Mouse (Mus musculus) forebrain, embryonic 10.5 days (tissue): ENCODE data around the gene Npepps. TPM values are rescaled to one million over a fixed set of nuclear protein-coding genes. Genes with fewer than 3 reads are reported as not detected.

Source experiments
- DNase-seq: peaks from one replicate; pipeline ENCODE4 v3.0.0-alpha.2; 2017; ENCODE audit warnings: low spot score; ENCODE audit errors: extremely low spot score
- H3K27ac ChIP-seq: fragments of 300-500 bp; sonication (generic); 2 replicates; pipeline ENCODE4 v1.5.1; 2016; ENCODE audit warnings: mild to moderate bottlenecking
- H3K27me3 ChIP-seq: fragments of 300-500 bp; sonication (generic); 2 replicates; pipeline ENCODE4 v1.6.1; 2016; ENCODE audit warnings: mild to moderate bottlenecking; ENCODE audit not compliant: poor library complexity, severe bottlenecking
- H3K36me3 ChIP-seq: fragments of 300-500 bp; sonication (generic); replicated peaks from 2 replicates; pipeline ENCODE4 v1.6.1; 2016; ENCODE audit warnings: mild to moderate bottlenecking, moderate library complexity
- H3K4me1 ChIP-seq: fragments of 300-500 bp; sonication (generic); 2 replicates; pipeline ENCODE4 v1.6.1; 2016
- H3K4me3 ChIP-seq: fragments of 300-500 bp; sonication (generic); 2 replicates; pipeline ENCODE4 v1.5.1; 2016; ENCODE audit warnings: mild to moderate bottlenecking, moderate library complexity
- H3K9me3 ChIP-seq: fragments of 300-500 bp; sonication (generic); 2 replicates; pipeline ENCODE4 v1.6.1; 2016; ENCODE audit warnings: mild to moderate bottlenecking, moderate library complexity
- WGBS: fragments of 180-500 bp; shearing (Covaris S2); methylation state at CpG from one replicate; pipeline ENCODE4 v1.1.7; 2016; 5-methylcytosine and 5-hydroxymethylcytosine counted together
- polyA plus RNA-seq: library from polyadenylated mRNA; unstranded; fragments of >200 nt; fragmentation: Nextera tagmentation; extraction: Ambion mirVana; gene quantifications from 2 replicates; pipeline ENCODE4 v1.2.1, GENCODE M21; 2016

Npepps gene
- polyA plus RNA-seq, 1 experiment from 2014 or later: 96.2 TPM

GRCm38 (mm10) chr11:97309451-97309836 is 29.0 kb upstream of the Npepps start:
- H3K9me3 ChIP-seq: no peaks in the 10 kb centered on the region
- 4% methylated on average over 9 of the region's 9 CpGs for WGBS
- no peaks in the 10 kb centered on the region for H3K36me3 ChIP-seq
- DNase-seq: peak; percentile 34
- H3K27me3 ChIP-seq: peaks cover 15% of the 10 kb centered on the region
- H3K4me3 ChIP-seq: peak overlapping the region; percentile 58
- H3K4me1 ChIP-seq: peaks cover 24% of the 10 kb centered on the region
- H3K27ac ChIP-seq: peak overlapping the region; percentile 54

- H3K27ac ChIP-seq: peak overlapping the region; percentile 54
- 52% methylated on average over 3 of the region's 3 CpGs for WGBS
- no peaks in the 10 kb centered on the region for H3K9me3 ChIP-seq
- peaks cover 24% of the 10 kb centered on the region for H3K4me1 ChIP-seq
- H3K36me3 ChIP-seq: no peaks in the 10 kb centered on the region
- DNase-seq: no peak
- peaks cover 15% of the 10 kb centered on the region for H3K27me3 ChIP-seq
- H3K4me3 ChIP-seq: peak overlapping the region; percentile 58
Observed at GRCm38 (mm10) chr11:97308806-97309450, 28.5 kb upstream of the Npepps start.

DNA sequence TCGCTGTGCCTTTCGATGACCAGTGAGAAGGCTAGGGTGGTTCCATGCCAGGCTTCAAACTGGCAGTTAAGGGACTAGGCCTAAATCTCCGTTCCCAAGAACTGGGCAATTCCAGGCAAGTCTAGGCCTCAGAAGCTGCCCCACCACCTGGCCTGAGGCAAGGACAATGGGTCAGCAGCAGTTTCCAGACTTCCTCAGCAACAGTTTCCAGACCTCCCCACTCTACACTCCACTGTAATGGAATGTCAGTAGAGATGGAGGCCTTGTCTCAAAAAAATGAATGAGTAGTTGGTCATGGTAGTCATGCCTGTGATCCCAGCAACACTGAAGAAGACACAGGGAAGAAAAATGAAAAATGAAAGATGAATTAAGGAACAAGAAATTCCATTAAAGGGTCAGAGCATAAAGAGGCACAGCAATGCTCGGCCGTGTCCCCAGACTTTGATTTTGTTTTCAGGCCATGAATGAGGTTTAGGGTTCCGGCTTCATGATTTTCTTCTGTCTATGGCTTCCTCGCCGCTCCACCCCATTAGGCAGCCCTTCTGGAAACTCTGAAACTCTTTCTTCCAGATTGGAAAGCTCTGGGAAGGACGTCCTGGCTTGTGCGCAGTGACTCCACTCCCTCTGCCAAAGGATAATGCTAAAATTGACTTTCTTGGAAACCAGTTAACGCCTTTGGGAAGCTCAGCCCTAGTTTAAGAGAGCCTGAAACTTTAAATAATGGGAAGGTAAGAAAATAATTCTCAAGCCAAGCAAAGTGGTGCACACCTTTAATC is 27.0 kb upstream of the Npepps start:
- WGBS: 90% methylated on average over 11 of the region's 11 CpGs
- DNase-seq: no peak
- Histone ChIP-seq H3K36me3 (no peaks in the 10 kb centered on the region), H3K9me3 (no peaks in the 10 kb centered on the region), H3K27ac (no peak overlapping the region), H3K4me3 (no peak overlapping the region), H3K27me3 (peaks cover 15% of the 10 kb centered on the region), H3K4me1 (peaks cover 25% of the 10 kb centered on the region)

GRCm38 (mm10) chr11:97304631-97305030 is 24.2 kb upstream of the Npepps start:
- H3K27ac ChIP-seq: no peak overlapping the region
- H3K4me1 ChIP-seq: peaks cover 10% of the 10 kb centered on the region
- peaks cover 4% of the 10 kb centered on the region; the same call in 1 of the 2 replicates for H3K27me3 ChIP-seq
- WGBS: 89% methylated on average over 5 of the region's 5 CpGs
- H3K4me3 ChIP-seq: no peak overlapping the region
- H3K36me3 ChIP-seq: no peaks in the 10 kb centered on the region
- DNase-seq: no peak
- no peaks in the 10 kb centered on the region for H3K9me3 ChIP-seq

GRCm38 (mm10) chr11:97302231-97302781 is 21.9 kb upstream of the Npepps start:
- Histone ChIP-seq H3K4me1 (0 out of 2 replicates have a peak, but pooled peaks cover 4% of the 10 kb centered on the region), H3K27ac (no peak overlapping the region), H3K9me3 (no peaks in the 10 kb centered on the region), H3K27me3 (no peaks in the 10 kb centered on the region), H3K4me3 (no peak overlapping the region), H3K36me3 (no peaks in the 10 kb centered on the region)
- no peak for DNase-seq
- WGBS: 41% methylated on average over 7 of the region's 7 CpGs

DNA sequence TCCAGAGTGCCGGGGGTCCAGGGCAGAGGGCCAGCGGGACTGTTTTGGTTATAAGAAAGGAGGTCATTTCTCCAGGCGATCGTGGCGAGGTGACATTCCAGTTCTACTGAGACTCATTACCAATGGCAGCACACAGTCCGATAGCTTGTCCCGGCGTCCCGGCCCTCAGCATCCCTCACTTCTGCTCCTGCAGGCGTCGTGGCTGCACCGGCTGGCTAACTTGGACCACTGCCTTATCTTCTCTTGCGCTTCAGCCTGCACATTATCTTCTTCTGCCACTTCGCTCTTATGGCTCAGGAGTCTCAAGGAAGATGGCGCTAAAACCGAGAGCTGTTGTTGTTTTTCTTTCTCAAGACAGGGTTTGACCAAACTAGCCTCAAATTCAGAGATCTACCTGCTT is 21.0 kb upstream of the Npepps start:
- H3K36me3 ChIP-seq: no peaks in the 10 kb centered on the region
- WGBS: 94% methylated on average over 16 of the region's 16 CpGs
- H3K27ac ChIP-seq: no peak overlapping the region
- 0 out of 2 replicates have a peak, but pooled peaks cover 4% of the 10 kb centered on the region for H3K4me1 ChIP-seq
- no peak for DNase-seq
- no peaks in the 10 kb centered on the region for H3K9me3 ChIP-seq
- no peak overlapping the region for H3K4me3 ChIP-seq
- H3K27me3 ChIP-seq: no peaks in the 10 kb centered on the region

- WGBS: 91% methylated on average over 2 of the region's 2 CpGs
- no peak overlapping the region for H3K27ac ChIP-seq
- H3K27me3 ChIP-seq: no peaks in the 10 kb centered on the region
- no peaks in the 10 kb centered on the region for H3K9me3 ChIP-seq
- DNase-seq: no peak
- H3K4me3 ChIP-seq: no peak overlapping the region
- H3K36me3 ChIP-seq: no peaks in the 10 kb centered on the region
- H3K4me1 ChIP-seq: 0 out of 2 replicates have a peak, but pooled peaks cover 4% of the 10 kb centered on the region
Observed at GRCm38 (mm10) chr11:97299939-97300338, 19.5 kb upstream of the Npepps start.

- Histone ChIP-seq H3K4me3 (no peak overlapping the region), H3K27ac (no peak overlapping the region), H3K4me1 (no peaks in the 10 kb centered on the region), H3K27me3 (no peaks in the 10 kb centered on the region), H3K36me3 (no peaks in the 10 kb centered on the region), H3K9me3 (no peaks in the 10 kb centered on the region)
- 95% methylated on average over 3 of the region's 4 CpGs for WGBS
- DNase-seq: no peak
Observed at GRCm38 (mm10) chr11:97296542-97296941, 16.1 kb upstream of the Npepps start.

DNA sequence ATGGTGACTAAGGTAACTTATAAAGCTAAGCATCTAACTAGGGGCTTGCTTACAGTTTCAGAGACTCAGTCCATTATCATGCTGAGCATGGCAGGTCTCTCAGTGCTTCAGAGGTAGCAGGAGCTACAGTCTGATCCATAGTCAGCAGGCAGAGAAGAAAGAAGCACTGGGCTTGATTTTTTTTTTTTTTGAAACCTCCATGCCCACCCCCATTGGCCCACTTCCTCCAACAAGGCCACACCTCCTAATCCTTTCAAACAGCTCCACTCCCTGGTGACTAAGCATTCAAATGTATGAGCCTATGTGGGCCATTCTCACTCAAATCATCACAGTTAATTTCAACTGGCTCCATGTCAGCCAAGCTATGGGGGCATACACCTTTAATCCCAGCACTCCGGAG is 12.3 kb upstream of the Npepps start:
- H3K4me3 ChIP-seq: no peak overlapping the region
- no peak for DNase-seq
- no peak overlapping the region for H3K27ac ChIP-seq
- H3K4me1 ChIP-seq: peaks cover 10% of the 10 kb centered on the region
- no peaks in the 10 kb centered on the region for H3K36me3 ChIP-seq
- no peaks in the 10 kb centered on the region for H3K27me3 ChIP-seq
- no peaks in the 10 kb centered on the region for H3K9me3 ChIP-seq
- WGBS: 93% methylated on average over 1 of the region's 1 CpGs

DNA sequence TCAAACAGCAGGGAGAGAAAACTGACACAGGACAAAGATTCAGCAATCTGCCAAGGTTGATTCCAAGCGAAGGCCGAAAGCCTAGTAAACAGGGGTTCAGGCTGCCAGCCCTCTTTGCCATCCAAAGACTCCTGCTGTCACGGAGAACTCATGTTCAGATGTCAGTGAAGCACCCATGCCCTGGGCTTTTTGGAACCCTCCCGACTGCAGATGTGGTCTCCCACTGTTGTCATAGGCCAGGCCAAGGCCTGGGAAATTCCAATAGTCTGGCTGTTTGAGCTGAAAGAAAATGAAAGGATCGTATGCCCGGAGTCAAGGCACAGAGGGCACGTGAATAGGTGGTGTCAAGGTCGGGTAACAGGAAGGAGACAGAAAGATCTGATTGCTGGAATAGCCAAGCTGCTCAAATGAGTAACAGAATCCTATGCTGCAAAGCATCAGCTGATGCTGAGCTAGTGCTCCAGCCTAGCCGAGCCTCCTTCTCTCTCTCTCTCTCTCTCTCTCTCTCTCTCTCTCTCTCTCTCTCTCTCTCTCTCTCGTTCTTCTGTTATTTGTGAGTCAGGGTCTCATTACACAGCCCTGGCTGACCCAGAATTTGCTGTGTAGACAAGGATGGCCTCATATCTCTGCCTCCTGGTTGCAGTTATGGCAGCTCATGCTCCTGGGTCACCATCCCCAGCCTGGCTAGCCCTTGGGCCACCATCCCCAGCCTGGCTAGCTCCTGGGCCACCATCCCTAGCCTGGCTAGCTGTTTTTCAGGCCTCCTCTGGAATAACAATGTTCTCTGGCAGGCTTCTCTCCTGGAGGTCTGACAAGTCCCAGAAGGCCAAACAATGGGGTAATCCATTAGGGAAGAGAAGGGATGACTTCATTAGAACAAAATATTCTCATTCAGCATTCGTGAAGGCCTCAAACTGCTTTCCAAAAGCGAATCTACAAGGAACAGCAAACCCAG is 9.1 kb upstream of the Npepps start:
- H3K27ac ChIP-seq: peak overlapping the region; percentile 42; the same call in 1 of the 2 replicates
- H3K27me3 ChIP-seq: no peaks in the 10 kb centered on the region
- 56% methylated on average over 12 of the region's 12 CpGs for WGBS
- H3K9me3 ChIP-seq: no peaks in the 10 kb centered on the region
- no peak for DNase-seq
- no peaks in the 10 kb centered on the region for H3K36me3 ChIP-seq
- H3K4me3 ChIP-seq: no peak overlapping the region
- H3K4me1 ChIP-seq: peaks cover 10% of the 10 kb centered on the region

DNA sequence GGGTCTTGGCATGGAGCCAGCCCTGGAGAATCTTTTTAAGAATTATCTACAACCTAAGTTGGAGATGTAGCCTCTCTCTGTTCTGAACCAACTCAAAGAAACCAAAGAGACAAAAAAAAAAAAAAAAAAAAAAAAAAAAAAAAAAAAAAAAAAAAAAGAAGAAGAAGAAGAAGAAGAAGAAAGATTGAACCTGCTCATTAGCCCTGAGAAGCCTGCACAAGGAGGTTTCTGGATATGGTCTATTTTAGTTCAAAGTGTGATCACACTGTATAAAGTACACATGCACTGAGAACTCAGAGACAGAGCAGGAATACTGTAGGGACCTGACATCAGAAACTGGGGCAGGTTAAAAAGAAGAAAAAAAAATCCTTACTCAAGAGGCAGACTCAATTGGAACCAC is 7.2 kb upstream of the Npepps start:
- H3K4me1 ChIP-seq: peaks cover 10% of the 10 kb centered on the region
- no peak for DNase-seq
- H3K9me3 ChIP-seq: no peaks in the 10 kb centered on the region
- no peak overlapping the region for H3K27ac ChIP-seq
- no peak overlapping the region for H3K4me3 ChIP-seq
- no peaks in the 10 kb centered on the region for H3K36me3 ChIP-seq
- no peaks in the 10 kb centered on the region for H3K27me3 ChIP-seq

DNA sequence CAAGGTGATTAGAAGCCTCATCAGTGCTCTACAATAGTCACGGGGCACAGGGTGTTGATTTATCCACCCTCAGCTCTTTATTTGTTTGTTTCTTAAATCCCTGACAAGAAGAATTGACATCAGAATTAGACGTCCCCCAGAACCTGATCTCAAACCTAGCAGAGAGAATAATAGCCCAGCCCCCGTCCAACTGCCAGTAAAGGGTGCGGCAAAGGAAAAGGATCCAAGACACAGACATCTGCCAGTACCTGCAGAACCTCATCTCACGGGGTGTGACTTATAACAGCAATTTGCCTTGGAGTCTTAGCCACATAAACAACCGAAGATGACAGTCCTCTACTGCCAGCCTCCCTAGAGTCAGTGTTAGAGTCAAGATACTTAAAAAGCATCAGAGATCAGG is 6.5 kb upstream of the Npepps start:
- Histone ChIP-seq H3K9me3 (no peaks in the 10 kb centered on the region), H3K4me1 (peaks cover 10% of the 10 kb centered on the region), H3K27me3 (no peaks in the 10 kb centered on the region), H3K4me3 (no peak overlapping the region), H3K27ac (no peak overlapping the region), H3K36me3 (no peaks in the 10 kb centered on the region)
- DNase-seq: no peak
- 57% methylated on average over 6 of the region's 6 CpGs for WGBS
